Mouse (Mus musculus): ENCODE measurements around the gene Gas7.

The Gas7 gene

GRCm38 (mm10) chr11:67721485-67721884 is 266.2 kb downstream of the Gas7 start:
- DNase-seq (ENCODE audit: low spot score): no peak

- no peak for DNase-seq (ENCODE audit: low spot score)
Observed at GRCm38 (mm10) chr11:67722399-67723156, 267.3 kb downstream of the Gas7 start.

- DNase-seq (ENCODE audit: low spot score): no peak
Observed at GRCm38 (mm10) chr11:67723231-67724013, 268.2 kb downstream of the Gas7 start.

GRCm38 (mm10) chr11:67727095-67727494 is 271.9 kb downstream of the Gas7 start:
- no peak for DNase-seq (ENCODE audit: low spot score)

GRCm38 (mm10) chr11:67728726-67729125 is 273.5 kb downstream of the Gas7 start:
- DNase-seq (ENCODE audit: low spot score): no peak

- DNase-seq (ENCODE audit: low spot score): no peak
Observed at GRCm38 (mm10) chr11:67731056-67731455, 275.8 kb downstream of the Gas7 start.

- DNase-seq (ENCODE audit: low spot score): no peak
Observed at GRCm38 (mm10) chr11:67733726-67734125, 278.5 kb downstream of the Gas7 start.

- no peak for DNase-seq (ENCODE audit: low spot score)
Observed at GRCm38 (mm10) chr11:67734597-67734996, 279.4 kb downstream of the Gas7 start.

- DNase-seq (ENCODE audit: low spot score): no peak
Observed at GRCm38 (mm10) chr11:67738345-67738744, 283.1 kb downstream of the Gas7 start.

All from T-cell, adult 2 months (primary cell).